Mouse (Mus musculus) kidney, adult 2 months (tissue): ENCODE data around the gene Adprhl1. TPM values are rescaled to one million over a fixed set of nuclear protein-coding genes. Genes with fewer than 3 reads are reported as not detected.

ENCODE experiments used
- DNase-seq: peaks from one replicate; pipeline ENCODE4 v3.0.0; 2021
- H3K27ac ChIP-seq: fragments of 200-500 bp; 2 replicates; pipeline ENCODE4 v1.5.1; 2012; ENCODE audit warnings: low read depth, low read length, control low read depth, inconsistent platforms; ENCODE audit not compliant: insufficient read depth
- H3K27me3 ChIP-seq: fragments of 200-500 bp; replicated peaks from 2 replicates; pipeline ENCODE4 v1.6.1; 2012; ENCODE audit warnings: mild to moderate bottlenecking, moderate library complexity, low read length, inconsistent platforms; ENCODE audit not compliant: control insufficient read depth, insufficient read depth
- H3K36me3 ChIP-seq: fragments of 200-500 bp; 2 replicates; pipeline ENCODE4 v1.6.1; 2012; ENCODE audit warnings: mild to moderate bottlenecking, moderate library complexity, low read length, inconsistent platforms; ENCODE audit not compliant: control insufficient read depth, insufficient read depth
- H3K4me1 ChIP-seq: fragments of 200-500 bp; 2 replicates; pipeline ENCODE4 v1.6.1; 2011; ENCODE audit warnings: low read length; ENCODE audit not compliant: control insufficient read depth, insufficient read depth
- H3K4me3 ChIP-seq: fragments of 200-500 bp; 2 replicates; pipeline ENCODE4 v1.5.1; 2011; ENCODE audit warnings: mild to moderate bottlenecking, low read depth, low read length, control low read depth; ENCODE audit not compliant: insufficient read depth
- CTCF ChIP-seq: fragments of 200-500 bp; conservative IDR thresholded peaks from 2 replicates; pipeline ENCODE4 v1.5.1; 2011; ENCODE audit warnings: low read depth, mild to moderate bottlenecking, control low read depth, low read length, moderate library complexity, mixed read lengths; ENCODE audit not compliant: insufficient read depth, insufficient read length
- POLR2A ChIP-seq: fragments of 200-500 bp; IDR thresholded peaks from one replicate; pipeline ENCODE4 v1.6.1; 2011; ENCODE audit warnings: low read depth, low read length, control low read depth
- WGBS: fragments of 180-500 bp; shearing (Covaris S2); methylation state at CpG from one replicate; pipeline ENCODE4 v1.1.7; 2018; 5-methylcytosine and 5-hydroxymethylcytosine counted together
- polyA plus RNA-seq: library from polyadenylated mRNA; depleted of rRNA; stranded (reverse); fragments of >200 nt; gene quantifications from 2 replicates; pipeline ENCODE4 v1.2.3, GENCODE M21; 2012

The Adprhl1 gene
- polyA plus RNA-seq, 1 experiment, result 0.99 TPM

- H3K4me1 ChIP-seq, result 0 out of 2 replicates have a peak, but pooled peaks cover 3% of the 10 kb centered on the region
- no peak overlapping the region for H3K4me3 ChIP-seq
- no peaks in the 10 kb centered on the region for H3K27me3 ChIP-seq
- no peak for TF ChIP-seq CTCF
- TF ChIP-seq POLR2A, result no peak
- 61% methylated on average over 2 of the region's 2 CpGs for WGBS
- no peak for DNase-seq
- H3K27ac ChIP-seq, result no peak overlapping the region
- no peaks in the 10 kb centered on the region; the same call in 1 of the 2 replicates for H3K36me3 ChIP-seq
Observed at GRCm38 (mm10) chr8:13181691-13181976, 72.3 kb downstream of the Adprhl1 start.

- WGBS, result 72% methylated on average over 18 of the region's 18 CpGs
- no peaks in the 10 kb centered on the region; the same call in 1 of the 2 replicates for H3K36me3 ChIP-seq
- no peak overlapping the region for H3K4me3 ChIP-seq
- no peaks in the 10 kb centered on the region for H3K27me3 ChIP-seq
- TF ChIP-seq POLR2A (no peak), CTCF (no peak)
- DNase-seq, result no peak
- 0 out of 2 replicates have a peak, but pooled peaks cover 3% of the 10 kb centered on the region for H3K4me1 ChIP-seq
- H3K27ac ChIP-seq, result no peak overlapping the region
Observed at GRCm38 (mm10) chr8:13180911-13181690, 72.9 kb downstream of the Adprhl1 start.

- no peak overlapping the region for H3K27ac ChIP-seq
- 54% methylated on average over 9 of the region's 9 CpGs for WGBS
- H3K4me3 ChIP-seq, result no peak overlapping the region
- 0 out of 2 replicates have a peak, but pooled peaks cover 3% of the 10 kb centered on the region for H3K4me1 ChIP-seq
- no peak for TF ChIP-seq CTCF
- TF ChIP-seq POLR2A, result no peak
- peaks cover 2% of the 10 kb centered on the region; the same call in 1 of the 2 replicates for H3K36me3 ChIP-seq
- no peaks in the 10 kb centered on the region for H3K27me3 ChIP-seq
- DNase-seq, result peak; percentile 46
Observed at GRCm38 (mm10) chr8:13180408-13180807, 73.6 kb downstream of the Adprhl1 start.

- Histone ChIP-seq H3K27ac (no peak overlapping the region), H3K27me3 (no peaks in the 10 kb centered on the region), H3K4me1 (peaks cover 3% of the 10 kb centered on the region; the same call in 1 of the 2 replicates), H3K4me3 (no peak overlapping the region), H3K36me3 (peaks cover 2% of the 10 kb centered on the region; the same call in 1 of the 2 replicates)
- TF ChIP-seq POLR2A (no peak), CTCF (no peak)
- 45% methylated on average over 7 of the region's 7 CpGs for WGBS
- DNase-seq, result no peak
Observed at GRCm38 (mm10) chr8:13179948-13180347, 74.0 kb downstream of the Adprhl1 start.

DNA sequence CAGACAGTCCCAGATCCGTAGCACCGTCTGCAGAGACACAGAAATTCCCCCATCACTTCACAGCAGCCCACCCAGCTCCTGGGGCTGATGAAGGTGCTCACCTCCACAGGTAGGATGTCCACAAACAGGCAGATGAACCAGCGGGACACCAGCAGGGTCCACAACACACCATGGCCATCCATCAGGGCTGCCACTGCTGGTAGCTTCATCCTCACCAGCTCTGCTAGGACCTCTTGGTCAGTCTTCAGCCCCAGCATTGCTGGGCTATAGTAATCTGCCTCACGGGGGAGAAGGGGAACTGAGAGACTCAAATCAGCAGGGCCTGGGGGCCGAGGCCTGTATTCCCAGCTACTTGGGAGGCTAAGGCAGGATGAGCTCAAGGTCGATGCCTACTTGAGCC is 74.5 kb downstream of the Adprhl1 start:
- DNase-seq, result no peak
- H3K4me3 ChIP-seq, result no peak overlapping the region
- TF ChIP-seq POLR2A, result no peak
- no peak for TF ChIP-seq CTCF
- H3K36me3 ChIP-seq, result peaks cover 2% of the 10 kb centered on the region; the same call in 1 of the 2 replicates
- H3K27me3 ChIP-seq, result no peaks in the 10 kb centered on the region
- H3K27ac ChIP-seq, result no peak overlapping the region
- H3K4me1 ChIP-seq, result peaks cover 3% of the 10 kb centered on the region; the same call in 1 of the 2 replicates
- WGBS, result 73% methylated on average over 6 of the region's 6 CpGs

DNA sequence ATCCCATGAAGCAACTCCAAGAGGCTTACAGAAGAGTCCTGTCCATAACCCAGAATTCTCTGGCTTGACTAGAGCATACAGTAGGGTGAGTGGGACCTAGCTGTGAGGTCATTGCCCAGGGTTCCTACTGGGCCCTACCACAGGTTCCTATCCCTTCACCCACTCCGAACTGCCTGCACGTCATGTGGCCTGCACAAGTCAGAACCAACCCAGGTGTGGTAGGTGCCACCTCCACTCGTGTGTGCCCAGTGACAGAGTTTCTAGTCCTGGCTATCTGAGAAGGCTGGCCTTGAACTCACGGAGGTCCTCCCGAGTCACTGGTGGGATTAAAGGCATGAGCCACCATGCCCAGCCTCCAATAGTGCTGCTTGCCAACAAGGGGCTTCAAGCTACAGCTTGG is 75.8 kb downstream of the Adprhl1 start:
- 87% methylated on average over 5 of the region's 5 CpGs for WGBS
- Histone ChIP-seq H3K36me3 (peaks cover 5% of the 10 kb centered on the region; the same call in 1 of the 2 replicates), H3K4me1 (peaks cover 5% of the 10 kb centered on the region; the same call in 1 of the 2 replicates), H3K27ac (no peak overlapping the region), H3K27me3 (no peaks in the 10 kb centered on the region), H3K4me3 (no peak overlapping the region)
- TF ChIP-seq POLR2A, result no peak
- no peak for TF ChIP-seq CTCF
- DNase-seq, result no peak

- TF ChIP-seq CTCF (no peak), POLR2A (no peak)
- no peak overlapping the region for H3K4me3 ChIP-seq
- H3K4me1 ChIP-seq, result peaks cover 5% of the 10 kb centered on the region; the same call in 1 of the 2 replicates
- peaks cover 5% of the 10 kb centered on the region; the same call in 1 of the 2 replicates for H3K36me3 ChIP-seq
- H3K27me3 ChIP-seq, result no peaks in the 10 kb centered on the region
- H3K27ac ChIP-seq, result no peak overlapping the region
- WGBS, result 71% methylated on average over 7 of the region's 7 CpGs
- DNase-seq, result no peak
Observed at GRCm38 (mm10) chr8:13177173-13177852, 76.6 kb downstream of the Adprhl1 start.
